Mouse (Mus musculus) heart, embryonic 11.5 days (tissue): Measurements from ENCODE around the gene Crygd. TPM values are rescaled to one million over a fixed set of nuclear protein-coding genes. Genes with fewer than 3 reads are reported as not detected.

Experiments
- ATAC-seq: fragments of 200-750 bp; cut with Nextera tagmentation; replicated peaks from 2 replicates; pipeline ENCODE4 v1.8.0; 2017; ENCODE audit warnings: moderate library complexity; ENCODE audit not compliant: insufficient number of reproducible peaks, low FRiP score, low TSS enrichment
- H3K27ac ChIP-seq: fragments of 300-500 bp; sonication (generic); 2 replicates; pipeline ENCODE4 v1.5.1; 2014; ENCODE audit warnings: mild to moderate bottlenecking, low read depth, low read length
- H3K27me3 ChIP-seq: fragments of 300-500 bp; sonication (generic); 2 replicates; pipeline ENCODE4 v1.6.1; 2014; ENCODE audit warnings: mild to moderate bottlenecking, low read length, mixed read lengths; ENCODE audit not compliant: control insufficient read depth, insufficient read depth
- H3K36me3 ChIP-seq: fragments of 300-500 bp; sonication (generic); 2 replicates; pipeline ENCODE4 v1.6.1; 2014; ENCODE audit warnings: mild to moderate bottlenecking, low read length, moderate library complexity, mixed read lengths; ENCODE audit not compliant: control insufficient read depth, insufficient read depth
- H3K4me1 ChIP-seq: fragments of 300-500 bp; sonication (generic); 2 replicates; pipeline ENCODE4 v1.6.1; 2014; ENCODE audit warnings: low read length; ENCODE audit not compliant: control insufficient read depth, insufficient read depth
- H3K4me2 ChIP-seq: fragments of 300-500 bp; sonication (generic); 2 replicates; pipeline ENCODE4 v1.6.1; 2014; ENCODE audit warnings: mild to moderate bottlenecking, moderate library complexity
- H3K4me3 ChIP-seq: fragments of 300-500 bp; sonication (generic); 2 replicates; pipeline ENCODE4 v1.5.1; 2014; ENCODE audit warnings: low read depth, low read length
- H3K9ac ChIP-seq: fragments of 300-500 bp; sonication (generic); 2 replicates; pipeline ENCODE4 v1.6.1; 2014; ENCODE audit warnings: mild to moderate bottlenecking, low read depth, low read length, moderate library complexity
- H3K9me3 ChIP-seq: fragments of 300-500 bp; sonication (generic); replicated peaks from 2 replicates; pipeline ENCODE4 v1.6.1; 2016; ENCODE audit warnings: low read length; ENCODE audit not compliant: control insufficient read depth
- WGBS: fragments of 180-500 bp; shearing (Covaris S2); extraction: QIAGEN DNeasy Blood & Tissue Kit; methylation state at CpG from one replicate; pipeline ENCODE4 v1.1.7; 2014; ENCODE audit not compliant: insufficient replicate concordance; 5-methylcytosine and 5-hydroxymethylcytosine counted together
- polyA plus RNA-seq: library from polyadenylated mRNA; unstranded; fragments of >200 nt; fragmentation: Nextera tagmentation; extraction: Ambion mirVana; gene quantifications from 2 replicates; pipeline ENCODE4 v1.2.1, GENCODE M21; 2014

The Crygd gene
- polyA plus RNA-seq, 1 experiment from 2014 or later = not detected

GRCm38 (mm10) chr1:65037542-65037941, 25.7 kb downstream of the Crygd start:
- no peaks in the 10 kb centered on the region for H3K9me3 ChIP-seq
- H3K4me3 ChIP-seq = no peak overlapping the region
- no peaks in the 10 kb centered on the region for H3K4me1 ChIP-seq
- no peaks in the 10 kb centered on the region for H3K36me3 ChIP-seq
- no peak overlapping the region for H3K9ac ChIP-seq
- H3K4me2 ChIP-seq = no peak overlapping the region
- H3K27me3 ChIP-seq = no peaks in the 10 kb centered on the region
- whole genome bisulfite sequencing = 49% methylated on average over 2 of the region's 2 CpGs
- H3K27ac ChIP-seq = no peak overlapping the region
- no peak for ATAC-seq

- WGBS = 41% methylated on average over 3 of the region's 3 CpGs
- Histone ChIP-seq H3K4me1 (no peaks in the 10 kb centered on the region), H3K36me3 (no peaks in the 10 kb centered on the region), H3K4me2 (no peak overlapping the region), H3K9ac (no peak overlapping the region), H3K27ac (no peak overlapping the region), H3K9me3 (no peaks in the 10 kb centered on the region), H3K27me3 (no peaks in the 10 kb centered on the region), H3K4me3 (no peak overlapping the region)
- no peak for ATAC-seq
These were observed 27.7 kb downstream of the Crygd start for GRCm38 (mm10) chr1:65035513-65035912.

GRCm38 (mm10) chr1:65032641-65033040, 30.6 kb downstream of the Crygd start, which contains the start of gene Akr1cl:
Gene Akr1cl, minus strand, starts transcription at chr1:65032759.
- Histone ChIP-seq H3K9ac (no peak within 1 kb of the TSS), H3K9me3 (no peaks in the 10 kb centered on the region), H3K4me2 (no peak within 1 kb of the TSS), H3K27me3 (no peaks in the 10 kb centered on the region), H3K4me1 (no peaks in the 10 kb centered on the region), H3K36me3 (no peaks in the 10 kb centered on the region), H3K27ac (no peak within 1 kb of the TSS), H3K4me3 (no peak within 1 kb of the TSS)
- no peak for ATAC-seq

GRCm38 (mm10) chr1:65028206-65028605, 35.0 kb downstream of the Crygd start:
- H3K4me1 ChIP-seq = no peaks in the 10 kb centered on the region
- H3K4me3 ChIP-seq = no peak overlapping the region
- ATAC-seq = no peak
- WGBS = 76% methylated on average over 9 of the region's 9 CpGs
- H3K27ac ChIP-seq = no peak overlapping the region
- no peaks in the 10 kb centered on the region for H3K27me3 ChIP-seq
- H3K9me3 ChIP-seq = no peaks in the 10 kb centered on the region
- no peaks in the 10 kb centered on the region for H3K36me3 ChIP-seq
- no peak overlapping the region for H3K4me2 ChIP-seq
- H3K9ac ChIP-seq = no peak overlapping the region

GRCm38 (mm10) chr1:65012726-65013125, 50.5 kb downstream of the Crygd start:
- H3K4me3 ChIP-seq = no peak overlapping the region
- no peaks in the 10 kb centered on the region for H3K27me3 ChIP-seq
- WGBS = 76% methylated on average over 4 of the region's 4 CpGs
- no peaks in the 10 kb centered on the region for H3K36me3 ChIP-seq
- no peaks in the 10 kb centered on the region for H3K9me3 ChIP-seq
- H3K4me2 ChIP-seq = no peak overlapping the region
- H3K27ac ChIP-seq = no peak overlapping the region
- H3K4me1 ChIP-seq = no peaks in the 10 kb centered on the region
- ATAC-seq = no peak
- H3K9ac ChIP-seq = no peak overlapping the region

Other genes with a start within 250 kb of the Crygd start
- 9.1 and 9.9 TPM in 2 replicates for gene Plekhm3, start 106.6 kb downstream of the Crygd start, polyA plus RNA-seq
- gene Akr1cl, start 30.7 kb downstream of the Crygd start, polyA plus RNA-seq = 1.9 and 2.0 TPM in 2 replicates
- not detected in 2 replicates for gene Cryge, start 12.3 kb downstream of the Crygd start, polyA plus RNA-seq
- gene Crygc, start 10.2 kb upstream of the Crygd start, polyA plus RNA-seq = not detected in 2 replicates
- gene Crygb, start 18.8 kb upstream of the Crygd start, polyA plus RNA-seq = 0.56 and 1.2 TPM in 2 replicates
- not detected in 2 replicates for gene Cryga, start 39.9 kb upstream of the Crygd start, polyA plus RNA-seq
- not detected in 2 replicates for gene Gm28845, start 56.1 kb upstream of the Crygd start, polyA plus RNA-seq
- gene D630023F18Rik, start 59.8 kb upstream of the Crygd start, polyA plus RNA-seq = 0.09 and 0.25 TPM in 2 replicates
- 81.5 and 96.6 TPM in 2 replicates for gene Idh1, start 123.0 kb upstream of the Crygd start, polyA plus RNA-seq
- gene Pikfyve, start 123.2 kb upstream of the Crygd start, polyA plus RNA-seq = 8.9 TPM in 2 replicates
- 0.09 TPM in 1 of 2 replicates, not detected in the other for gene Pth2r, start 218.6 kb upstream of the Crygd start, polyA plus RNA-seq